Mouse (Mus musculus): ENCODE data around the gene Gm10717.
"Not testable (repeated sequence)": the region's sequence is repeated elsewhere in the genome, so short reads cannot be mapped to it uniquely, and the experiment has no call there.

Gene Gm10717

DNA sequence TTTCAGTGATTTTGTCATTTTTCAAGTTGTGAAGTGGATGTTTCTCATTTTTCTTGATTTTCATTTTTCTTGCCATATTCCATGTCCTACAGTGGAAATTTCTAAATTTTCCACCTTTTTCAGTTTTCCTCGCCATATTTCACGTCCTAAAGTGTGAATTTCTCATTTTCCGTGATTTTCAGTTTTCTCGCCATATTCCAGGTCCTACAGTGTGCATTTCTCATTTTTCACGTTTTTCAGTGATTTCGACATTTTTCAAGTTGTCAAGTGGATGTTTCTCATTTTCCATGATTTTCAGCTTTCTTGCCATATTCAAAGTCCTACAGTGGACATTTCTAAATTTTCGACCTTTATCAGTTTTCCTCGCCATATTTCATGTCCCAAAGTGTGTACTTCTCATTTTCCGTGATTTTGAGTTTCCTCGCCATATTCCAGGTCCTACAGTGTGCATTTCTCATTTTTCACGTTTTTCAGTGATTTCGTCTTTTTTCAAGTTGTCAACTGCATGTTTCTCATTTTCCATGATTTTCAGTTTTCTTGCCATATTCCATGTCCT, at the start of gene Gm10717:
TSS of gene Gm10717 (plus strand) at position 506 of the 556 bp plus-strand sequence.
- DNase-seq = not testable (repeated sequence)

DNA sequence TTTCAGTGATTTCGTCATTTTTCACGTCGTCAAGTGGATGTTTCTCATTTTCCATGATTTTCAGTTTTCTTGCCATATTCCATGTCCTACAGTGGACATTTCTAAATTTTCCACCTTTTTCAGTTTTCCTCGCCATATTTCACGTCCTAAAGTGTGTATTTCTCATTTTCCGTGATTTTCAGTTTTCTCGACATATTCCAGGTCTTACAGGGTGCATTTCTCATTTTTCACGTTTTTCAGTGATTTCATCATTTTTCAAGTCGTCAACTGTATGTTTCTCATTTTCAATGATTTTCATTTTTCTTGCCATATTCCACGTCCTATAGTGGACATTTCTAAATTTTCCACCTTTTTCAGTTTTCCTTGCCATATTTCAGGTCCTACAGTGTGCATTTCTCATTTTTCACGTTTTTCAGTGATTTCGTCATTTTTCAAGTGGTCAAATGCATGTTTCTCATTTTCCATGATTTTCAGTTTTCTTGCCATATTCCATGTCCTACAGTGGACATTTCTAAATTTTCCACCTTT, 24.7 kb upstream of the Gm10717 start, which contains the start of gene Gm10722:
TSS of gene Gm10722 (plus strand) at position 478 of the 528 bp plus-strand sequence.
- peak in 1 of 2 experiments; percentile 19 for DNase-seq

DNA sequence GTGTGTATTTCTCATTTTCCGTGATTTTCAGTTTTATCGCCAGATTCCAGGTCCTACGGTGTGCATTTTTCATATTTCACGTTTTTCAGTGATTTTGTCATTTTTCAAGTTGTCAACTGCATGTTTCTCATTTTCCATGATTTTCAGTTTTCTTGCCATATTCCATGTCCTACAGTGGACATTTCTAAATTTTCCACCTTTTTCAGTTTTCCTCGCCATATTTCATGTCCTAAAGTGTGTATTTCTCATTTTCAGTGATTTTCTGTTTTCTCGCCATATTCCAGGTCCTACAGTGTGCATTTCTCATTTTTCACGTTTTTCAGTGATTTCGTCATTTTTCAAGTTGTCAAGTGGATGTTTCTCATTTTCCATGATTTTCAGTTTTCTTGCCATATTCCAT, 24.2 kb upstream of the Gm10717 start:
- not testable (repeated sequence) for DNase-seq

DNA sequence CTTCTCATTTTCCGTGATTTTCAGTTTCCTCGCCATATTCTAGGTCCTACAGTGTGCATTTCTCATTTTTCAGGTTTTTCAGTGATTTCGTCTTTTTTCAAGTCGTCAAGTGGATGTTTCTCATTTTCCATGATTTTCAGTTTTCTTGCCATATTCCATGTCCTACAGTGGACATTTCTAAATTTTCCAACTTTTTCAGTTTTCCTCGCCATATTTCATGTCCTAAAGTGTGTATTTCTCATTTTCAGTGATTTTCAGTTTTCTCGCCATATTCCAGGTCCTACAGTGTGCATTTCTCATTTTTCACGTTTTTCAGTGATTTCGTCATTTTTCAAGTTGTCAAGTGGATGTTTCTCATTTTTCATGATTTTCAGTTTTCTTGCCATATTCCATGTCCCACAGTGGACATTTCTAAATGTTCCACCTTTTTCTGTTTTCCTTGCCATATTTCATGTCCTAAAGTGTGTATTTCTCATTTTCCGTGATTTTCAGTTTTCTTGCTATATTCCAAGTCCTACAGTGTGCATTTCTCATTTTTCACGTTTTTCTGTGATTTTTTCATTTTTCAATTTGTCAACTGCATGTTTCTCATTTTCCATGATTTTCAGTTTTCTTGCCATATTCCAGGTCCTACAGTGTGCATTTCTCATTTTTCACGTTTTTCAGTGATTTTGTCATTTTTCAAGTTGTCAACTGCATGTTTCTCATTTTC, 23.1 kb upstream of the Gm10717 start:
- peak; percentile 99 to 100 for DNase-seq

DNA sequence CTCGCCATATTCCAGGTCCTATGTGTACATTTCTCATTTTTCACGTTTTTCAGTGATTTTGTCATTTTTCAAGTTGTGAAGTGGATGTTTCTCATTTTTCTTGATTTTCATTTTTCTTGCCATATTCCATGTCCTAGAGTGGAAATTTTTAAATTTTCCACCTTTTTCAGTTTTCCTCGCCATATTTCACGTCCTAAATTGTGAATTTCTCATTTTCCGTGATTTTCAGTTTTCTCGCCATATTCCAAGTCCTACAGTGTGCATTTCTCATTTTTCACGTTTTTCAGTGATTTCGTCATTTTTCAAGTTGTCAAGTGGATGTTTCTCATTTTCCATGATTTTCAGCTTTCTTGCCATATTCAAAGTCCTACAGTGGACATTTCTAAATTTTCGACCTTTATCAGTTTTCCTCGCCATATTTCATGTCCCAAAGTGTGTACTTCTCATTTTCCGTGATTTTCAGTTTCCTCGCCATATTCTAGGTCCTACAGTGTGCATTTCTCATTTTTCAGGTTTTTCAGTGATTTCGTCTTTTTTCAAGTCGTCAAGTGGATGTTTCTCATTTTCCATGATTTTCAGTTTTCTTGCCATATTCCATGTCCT, 22.3 kb upstream of the Gm10717 start, which contains the start of gene Gm11168:
TSS of gene Gm11168 (plus strand) at position 553 of the 603 bp plus-strand sequence.
- DNase-seq = peak; percentile 7 to 19

DNA sequence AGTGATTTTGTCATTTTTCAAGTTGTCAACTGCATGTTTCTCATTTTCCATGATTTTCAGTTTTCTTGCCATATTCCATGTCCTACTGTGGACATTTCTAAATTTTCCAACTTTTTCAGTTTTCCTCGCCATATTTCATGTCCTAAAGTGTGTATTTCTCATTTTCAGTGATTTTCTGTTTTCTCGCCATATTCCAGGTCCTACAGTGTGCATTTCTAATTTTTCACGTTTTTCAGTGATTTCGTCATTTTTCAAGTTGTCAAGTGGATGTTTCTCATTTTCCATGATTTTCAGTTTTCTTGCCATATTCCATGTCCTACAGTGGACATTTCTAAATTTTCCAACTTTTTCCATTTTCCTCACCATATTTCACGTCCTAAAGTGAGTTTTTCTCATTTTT, 19.0 kb upstream of the Gm10717 start:
- DNase-seq = not testable (repeated sequence)

DNA sequence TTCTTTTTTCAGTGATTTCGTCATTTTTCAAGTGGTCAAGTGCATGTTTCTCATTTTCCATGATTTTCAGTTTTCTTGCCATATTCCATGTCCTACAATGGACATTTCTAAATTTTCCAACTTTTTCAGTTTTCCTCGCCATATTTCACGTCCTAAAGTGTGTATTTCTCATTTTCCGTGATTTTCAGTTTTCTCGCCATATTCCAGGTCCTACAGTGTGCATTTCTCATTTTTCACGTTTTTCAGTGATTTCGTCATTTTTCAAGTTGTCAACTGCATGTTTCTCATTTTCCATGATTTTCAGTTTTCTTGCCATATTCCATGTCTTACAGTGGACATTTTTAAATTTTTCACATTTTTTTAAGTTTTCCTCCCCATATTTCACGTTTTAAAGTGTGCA, 18.6 kb upstream of the Gm10717 start:
- DNase-seq = not testable (repeated sequence)

DNA sequence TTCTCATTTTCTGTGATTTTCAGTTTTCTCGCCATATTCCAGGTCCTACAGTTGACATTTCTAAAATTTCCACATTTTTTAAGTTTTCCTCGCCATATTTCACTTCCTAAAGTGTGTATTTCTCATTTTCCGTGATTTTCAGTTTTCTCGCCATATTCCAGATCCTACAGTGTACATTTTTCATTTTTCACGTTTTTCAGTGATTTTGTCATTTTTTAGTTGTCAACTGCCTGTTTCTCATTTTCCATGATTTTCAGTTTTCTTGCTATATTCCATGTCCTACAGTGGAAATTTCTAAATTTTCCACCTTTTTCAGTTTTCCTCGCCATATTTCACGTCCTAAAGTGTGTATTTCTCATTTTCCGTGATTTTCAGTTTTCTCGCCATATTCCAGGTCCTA, 17.9 kb upstream of the Gm10717 start:
- DNase-seq = peak; percentile 1 to 18

DNA sequence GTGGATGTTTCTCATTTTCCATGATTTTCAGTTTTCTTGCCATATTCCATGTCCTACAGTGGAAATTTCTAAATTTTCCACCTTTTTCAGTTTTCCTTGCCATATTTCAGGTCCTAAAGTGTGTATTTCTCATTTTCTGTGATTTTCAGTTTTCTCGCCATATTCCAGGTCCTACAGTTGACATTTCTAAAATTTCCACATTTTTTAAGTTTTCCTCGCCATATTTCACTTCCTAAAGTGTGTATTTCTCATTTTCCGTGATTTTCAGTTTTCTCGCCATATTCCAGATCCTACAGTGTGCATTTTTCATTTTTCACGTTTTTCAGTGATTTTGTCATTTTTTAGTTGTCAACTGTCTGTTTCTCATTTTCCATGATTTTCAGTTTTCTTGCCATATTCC, 15.9 kb upstream of the Gm10717 start:
- not testable (repeated sequence) for DNase-seq

DNA sequence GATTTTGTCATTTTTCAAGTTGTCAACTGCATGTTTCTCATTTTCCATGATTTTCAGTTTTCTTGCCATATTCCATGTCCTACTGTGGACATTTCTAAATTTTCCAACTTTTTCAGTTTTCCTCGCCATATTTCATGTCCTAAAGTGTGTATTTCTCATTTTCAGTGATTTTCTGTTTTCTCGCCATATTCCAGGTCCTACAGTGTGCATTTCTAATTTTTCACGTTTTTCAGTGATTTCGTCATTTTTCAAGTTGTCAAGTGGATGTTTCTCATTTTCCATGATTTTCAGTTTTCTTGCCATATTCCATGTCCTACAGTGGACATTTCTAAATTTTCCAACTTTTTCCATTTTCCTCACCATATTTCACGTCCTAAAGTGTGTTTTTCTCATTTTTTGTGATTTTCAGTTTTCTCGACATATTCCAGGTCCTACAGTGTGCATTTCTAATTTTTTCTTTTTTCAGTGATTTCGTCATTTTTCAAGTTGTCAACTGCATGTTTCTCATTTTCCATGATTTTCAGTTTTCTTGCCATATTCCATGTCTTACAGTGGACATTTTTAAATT, 13.1 kb upstream of the Gm10717 start:
- not testable (repeated sequence) for DNase-seq

DNA sequence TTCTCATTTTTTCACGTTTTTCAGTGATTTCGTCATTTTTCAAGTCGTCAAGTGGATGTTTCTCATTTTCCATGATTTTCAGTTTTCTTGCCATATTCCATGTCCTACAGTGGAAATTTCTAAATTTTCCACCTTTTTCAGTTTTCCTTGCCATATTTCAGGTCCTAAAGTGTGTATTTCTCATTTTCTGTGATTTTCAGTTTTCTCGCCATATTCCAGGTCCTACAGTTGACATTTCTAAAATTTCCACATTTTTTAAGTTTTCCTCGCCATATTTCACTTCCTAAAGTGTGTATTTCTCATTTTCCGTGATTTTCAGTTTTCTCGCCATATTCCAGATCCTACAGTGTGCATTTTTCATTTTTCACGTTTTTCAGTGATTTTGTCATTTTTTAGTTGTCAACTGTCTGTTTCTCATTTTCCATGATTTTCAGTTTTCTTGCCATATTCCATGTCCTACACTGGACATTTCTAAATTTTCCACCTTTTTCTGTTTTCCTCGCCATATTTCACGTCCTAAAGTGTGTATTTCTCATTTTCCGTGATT, 12.4 kb upstream of the Gm10717 start, which contains the start of gene Gm10721:
TSS of gene Gm10721 (plus strand) at position 408 of the 547 bp plus-strand sequence.
- not testable (repeated sequence) for DNase-seq

DNA sequence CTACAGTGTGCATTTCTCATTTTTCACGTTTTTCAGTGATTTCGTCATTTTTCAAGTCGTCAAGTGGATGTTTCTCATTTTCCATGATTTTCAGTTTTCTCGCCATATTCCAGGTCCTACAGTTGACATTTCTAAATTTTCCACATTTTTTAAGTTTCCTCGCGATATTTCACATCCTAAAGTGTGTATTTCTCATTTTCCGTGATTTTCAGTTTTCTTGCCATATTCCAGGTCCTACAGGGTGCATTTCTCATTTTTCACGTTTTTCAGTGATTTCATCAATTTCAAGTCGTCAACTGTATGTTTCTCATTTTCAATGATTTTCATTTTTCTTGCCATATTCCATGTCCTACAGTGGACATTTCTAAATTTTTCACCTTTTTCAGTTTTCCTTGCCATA, 9.9 kb upstream of the Gm10717 start, which contains the start of gene Gm10720:
TSS of gene Gm10720 (plus strand) at position 301 of the 400 bp plus-strand sequence.
- DNase-seq = not testable (repeated sequence)

DNA sequence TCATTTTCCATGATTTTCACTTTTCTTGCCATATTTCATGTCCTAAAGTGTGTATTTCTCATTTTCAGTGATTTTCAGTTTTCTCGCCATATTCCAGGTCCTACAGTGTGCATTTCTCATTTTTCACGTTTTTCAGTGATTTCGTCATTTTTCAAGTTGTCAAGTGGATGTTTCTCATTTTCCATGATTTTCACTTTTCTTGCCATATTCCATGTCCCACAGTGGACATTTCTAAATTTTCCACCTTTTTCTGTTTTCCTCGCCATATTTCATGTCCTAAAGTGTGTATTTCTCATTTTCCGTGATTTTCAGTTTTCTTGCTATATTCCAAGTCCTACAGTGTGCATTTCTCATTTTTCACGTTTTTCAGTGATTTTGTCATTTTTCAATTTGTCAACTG, 9.3 kb upstream of the Gm10717 start:
- peak in 1 of 2 experiments; percentile 37 for DNase-seq

DNA sequence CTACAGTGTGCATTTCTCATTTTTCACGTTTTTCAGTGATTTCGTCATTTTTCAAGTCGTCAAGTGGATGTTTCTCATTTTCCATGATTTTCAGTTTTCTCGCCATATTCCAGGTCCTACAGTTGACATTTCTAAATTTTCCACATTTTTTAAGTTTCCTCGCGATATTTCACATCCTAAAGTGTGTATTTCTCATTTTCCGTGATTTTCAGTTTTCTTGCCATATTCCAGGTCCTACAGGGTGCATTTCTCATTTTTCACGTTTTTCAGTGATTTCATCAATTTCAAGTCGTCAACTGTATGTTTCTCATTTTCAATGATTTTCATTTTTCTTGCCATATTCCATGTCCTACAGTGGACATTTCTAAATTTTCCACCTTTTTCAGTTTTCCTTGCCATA, 8.1 kb upstream of the Gm10717 start, which contains the start of gene Gm10719:
TSS of gene Gm10719 (plus strand) at position 301 of the 400 bp plus-strand sequence.
- not testable (repeated sequence) for DNase-seq

DNA sequence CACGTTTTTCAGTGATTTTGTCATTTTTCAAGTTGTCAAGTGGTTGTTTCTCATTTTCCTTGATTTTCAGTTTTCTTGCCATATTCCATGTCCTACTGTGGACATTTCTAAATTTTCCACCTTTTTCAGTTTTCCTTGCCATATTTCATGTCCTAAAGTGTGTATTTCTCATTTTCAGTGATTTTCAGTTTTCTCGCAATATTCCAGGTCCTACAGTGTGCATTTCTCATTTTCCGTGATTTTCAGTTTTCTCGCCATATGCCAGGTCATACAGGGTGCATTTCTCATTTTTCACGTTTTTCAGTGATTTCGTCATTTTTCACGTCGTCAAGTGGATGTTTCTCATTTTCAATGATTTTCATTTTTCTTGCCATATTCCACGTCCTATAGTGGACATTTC, 6.3 kb upstream of the Gm10717 start:
- peak; percentile 90 to 100 for DNase-seq

DNA sequence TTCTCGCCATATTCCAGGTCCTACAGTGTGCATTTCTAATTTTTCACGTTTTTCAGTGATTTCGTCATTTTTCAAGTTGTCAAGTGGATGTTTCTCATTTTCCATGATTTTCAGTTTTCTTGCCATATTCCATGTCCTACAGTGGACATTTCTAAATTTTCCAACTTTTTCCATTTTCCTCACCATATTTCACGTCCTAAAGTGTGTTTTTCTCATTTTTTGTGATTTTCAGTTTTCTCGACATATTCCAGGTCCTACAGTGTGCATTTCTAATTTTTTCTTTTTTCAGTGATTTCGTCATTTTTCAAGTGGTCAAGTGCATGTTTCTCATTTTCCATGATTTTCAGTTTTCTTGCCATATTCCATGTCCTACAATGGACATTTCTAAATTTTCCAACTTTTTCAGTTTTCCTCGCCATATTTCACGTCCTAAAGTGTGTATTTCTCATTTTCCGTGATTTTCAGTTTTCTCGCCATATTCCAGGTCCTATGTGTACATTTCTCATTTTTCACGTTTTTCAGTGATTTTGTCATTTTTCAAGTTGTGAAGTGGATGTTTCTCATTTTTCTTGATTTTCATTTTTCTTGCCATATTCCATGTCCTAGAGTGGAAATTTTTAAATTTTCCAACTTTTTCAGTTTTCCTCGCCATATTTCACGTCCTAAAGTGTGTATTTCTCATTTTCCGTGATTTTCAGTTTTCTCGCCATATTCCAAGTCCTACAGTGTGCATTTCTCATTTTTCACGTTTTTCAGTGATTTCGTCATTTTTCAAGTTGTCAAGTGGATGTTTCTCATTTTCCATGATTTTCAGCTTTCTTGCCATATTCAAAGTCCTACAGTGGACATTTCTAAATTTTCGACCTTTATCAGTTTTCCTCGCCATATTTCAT, 5.1 kb upstream of the Gm10717 start:
- DNase-seq = peak; percentile 79 to 90

DNA sequence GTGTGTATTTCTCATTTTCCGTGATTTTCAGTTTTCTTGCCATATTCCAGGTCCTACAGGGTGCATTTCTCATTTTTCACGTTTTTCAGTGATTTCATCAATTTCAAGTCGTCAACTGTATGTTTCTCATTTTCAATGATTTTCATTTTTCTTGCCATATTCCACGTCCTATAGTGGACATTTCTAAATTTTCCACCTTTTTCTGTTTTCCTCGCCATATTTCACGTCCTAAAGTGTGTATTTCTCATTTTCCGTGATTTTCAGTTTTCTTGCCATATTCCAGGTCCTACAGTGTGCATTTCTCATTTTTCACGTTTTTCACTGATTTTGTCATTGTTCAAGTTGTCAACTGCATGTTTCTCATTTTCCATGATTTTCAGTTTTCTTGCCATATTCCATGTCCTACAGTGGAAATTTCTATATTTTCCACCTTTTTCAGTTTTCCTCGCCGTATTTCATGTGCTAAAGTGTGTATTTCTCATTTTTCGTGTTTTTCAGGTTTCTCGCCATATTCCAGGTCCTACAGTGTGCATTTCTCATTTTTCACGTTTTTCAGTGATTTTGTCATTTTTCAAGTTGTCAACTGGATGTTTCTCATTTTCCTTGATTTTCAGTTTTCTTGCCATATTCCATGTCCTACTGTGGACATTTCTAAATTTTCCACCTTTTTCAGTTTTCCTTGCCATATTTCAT, 2.8 kb upstream of the Gm10717 start:
- not testable (repeated sequence) for DNase-seq

DNA sequence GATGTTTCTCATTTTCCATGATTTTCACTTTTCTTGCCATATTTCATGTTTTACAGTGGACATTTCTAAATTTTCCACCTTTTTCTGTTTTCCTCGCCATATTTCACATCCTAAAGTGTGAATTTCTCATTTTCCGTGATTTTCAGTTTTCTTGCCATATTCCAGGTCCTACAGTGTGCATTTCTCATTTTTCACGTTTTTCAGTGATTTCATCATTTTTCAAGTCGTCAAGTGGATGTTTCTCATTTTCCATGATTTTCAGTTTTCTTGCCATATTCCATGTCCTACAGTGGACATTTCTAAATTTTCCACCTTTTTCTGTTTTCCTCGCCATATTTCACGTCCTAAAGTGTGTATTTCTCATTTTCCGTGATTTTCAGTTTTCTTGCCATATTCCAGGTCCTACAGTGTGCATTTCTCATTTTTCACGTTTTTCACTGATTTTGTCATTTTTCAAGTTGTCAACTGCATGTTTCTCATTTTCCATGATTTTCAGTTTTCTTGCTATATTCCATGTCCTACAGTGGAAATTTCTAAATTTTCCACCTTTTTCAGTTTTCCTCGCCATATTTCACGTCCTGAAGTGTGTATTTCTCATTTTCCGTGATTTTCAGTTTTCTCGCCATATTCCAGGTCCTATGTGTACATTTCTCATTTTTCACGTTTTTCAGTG, 1.8 kb upstream of the Gm10717 start, which contains the start of gene Gm10718:
TSS of gene Gm10718 (plus strand) at position 236 of the 673 bp plus-strand sequence.
- DNase-seq = peak in 1 of 2 experiments; percentile 42

DNA sequence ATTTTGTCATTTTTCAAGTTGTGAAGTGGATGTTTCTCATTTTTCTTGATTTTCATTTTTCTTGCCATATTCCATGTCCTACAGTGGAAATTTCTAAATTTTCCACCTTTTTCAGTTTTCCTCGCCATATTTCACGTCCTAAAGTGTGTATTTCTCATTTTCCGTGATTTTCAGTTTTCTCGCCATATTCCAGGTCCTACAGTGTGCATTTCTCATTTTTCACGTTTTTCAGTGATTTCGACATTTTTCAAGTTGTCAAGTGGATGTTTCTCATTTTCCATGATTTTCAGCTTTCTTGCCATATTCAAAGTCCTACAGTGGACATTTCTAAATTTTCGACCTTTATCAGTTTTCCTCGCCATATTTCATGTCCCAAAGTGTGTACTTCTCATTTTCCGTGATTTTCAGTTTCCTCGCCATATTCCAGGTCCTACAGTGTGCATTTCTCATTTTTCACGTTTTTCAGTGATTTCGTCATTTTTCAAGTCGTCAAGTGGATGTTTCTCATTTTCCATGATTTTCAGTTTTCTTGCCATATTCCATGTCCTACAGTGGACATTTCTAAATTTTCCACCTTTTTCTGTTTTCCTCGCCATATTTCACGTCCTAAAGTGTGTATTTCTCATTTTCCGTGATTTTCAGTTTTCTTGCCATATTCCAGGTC, 1.1 kb upstream of the Gm10717 start:
- DNase-seq = not testable (repeated sequence)
